Mouse (Mus musculus): ENCODE measurements around the gene Tshz2. TPM values are rescaled to one million over a fixed set of nuclear protein-coding genes. Genes with fewer than 3 reads are reported as not detected.

Gene Tshz2
- polyA plus RNA-seq, 1 experiment from 2014 or later, result 20.1 TPM

GRCm38 (mm10) chr2:170120139-170121027 is 487.6 kb downstream of the Tshz2 start:
- Histone ChIP-seq H3K36me3 (ENCODE audit: control insufficient read depth, insufficient read depth, low read length) (peaks cover 46% of the 10 kb centered on the region), H3K4me3 (ENCODE audit: low read depth, low read length) (no peak overlapping the region), H3K9me3 (ENCODE audit: control insufficient read depth, low read depth, low read length) (no peaks in the 10 kb centered on the region), H3K27ac (ENCODE audit: low read length) (no peak overlapping the region), H3K4me1 (ENCODE audit: control insufficient read depth, insufficient read depth, low read length) (no peaks in the 10 kb centered on the region), H3K27me3 (ENCODE audit: control insufficient read depth, insufficient read depth, low read length) (no peaks in the 10 kb centered on the region), H3K9ac (replicated peaks; ENCODE audit: low read depth, low read length) (no peak overlapping the region), H3K4me2 (replicated peaks; ENCODE audit: low read depth, low read length) (no peak overlapping the region)
- WGBS, result 88% methylated on average over 19 of the region's 19 CpGs
- ATAC-seq (ENCODE audit: insufficient number of reproducible peaks, insufficient read depth, low FRiP score, low read depth), result no peak

Other genes starting within 250 kb of the Tshz2 start
- not detected in 2 replicates for gene Gm11011, start 45.3 kb upstream of the Tshz2 start, polyA plus RNA-seq (2014; fragmentation: Nextera tagmentation; extraction: Ambion mirVana)

Data from stomach, embryonic 14.5 days (tissue).